Mouse (Mus musculus): ENCODE data around the gene Gm10197. TPM values are rescaled to one million over a fixed set of nuclear protein-coding genes. Genes with fewer than 3 reads are reported as not detected.
A peak's percentile ranks its signal among the peaks of the same experiment; 100 is the strongest.
"Not testable (repeated sequence)": the region's sequence is repeated elsewhere in the genome, so short reads cannot be mapped to it uniquely, and the experiment has no call there.

The Gm10197 gene
- polyA plus RNA-seq, 1 experiment from 2014 or later: not detected

GRCm38 (mm10) chr19:53404837-53405356, 33.3 kb upstream of the Gm10197 start:
- ATAC-seq (ENCODE audit: insufficient number of reproducible peaks, insufficient read depth, low FRiP score, low TSS enrichment, low read depth): no peak

DNA sequence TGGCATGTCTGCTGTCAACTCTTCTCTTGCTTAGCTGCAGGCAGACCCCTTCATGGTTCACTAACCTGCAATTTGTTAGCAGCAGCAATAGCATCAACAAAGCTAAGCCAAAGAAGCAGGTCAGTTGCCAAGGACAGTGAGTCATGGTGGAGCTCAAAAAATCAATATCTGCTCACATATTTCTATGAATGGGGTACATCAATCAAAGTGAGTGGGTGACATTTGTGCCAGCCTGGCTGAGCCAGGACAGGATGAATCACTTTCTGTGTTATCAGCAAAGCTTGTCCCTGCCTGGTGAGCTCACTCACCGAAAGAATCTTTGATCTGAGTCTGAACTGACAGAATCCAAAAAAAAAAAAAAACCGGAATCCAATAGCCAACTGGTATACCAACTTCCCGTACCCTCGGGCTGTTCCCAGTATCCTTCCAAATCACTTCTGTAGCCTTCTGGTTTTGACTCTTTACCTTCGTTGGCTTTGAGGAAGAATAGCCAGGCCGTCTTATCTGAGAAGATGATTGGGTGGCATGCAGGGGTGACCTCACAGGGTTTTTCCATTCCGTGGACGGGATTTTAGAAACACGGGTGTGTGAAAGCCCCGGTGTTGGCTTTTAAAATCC, 32.8 kb upstream of the Gm10197 start:
- no peaks in the 10 kb centered on the region for H3K4me1 ChIP-seq
- H3K4me3 ChIP-seq: no peak overlapping the region
- H3K27ac ChIP-seq: no peak overlapping the region
- no peaks in the 10 kb centered on the region for H3K27me3 ChIP-seq
- H3K9ac ChIP-seq: no peak overlapping the region
- H3K4me2 ChIP-seq: no peak overlapping the region
- WGBS: 91% methylated on average over 10 of the region's 10 CpGs
- ATAC-seq (ENCODE audit: insufficient number of reproducible peaks, insufficient read depth, low FRiP score, low TSS enrichment, low read depth): no peak
- no peaks in the 10 kb centered on the region for H3K36me3 ChIP-seq
- H3K9me3 ChIP-seq: no peaks in the 10 kb centered on the region

More at GRCm38 (mm10) chr19:53404837-53405356, 33.3 kb upstream of the Gm10197 start:
- H3K4me3 ChIP-seq: no peak overlapping the region
- no peak overlapping the region for H3K4me2 ChIP-seq
- no peaks in the 10 kb centered on the region for H3K9me3 ChIP-seq
- WGBS: 79% methylated on average over 18 of the region's 18 CpGs
- H3K27ac ChIP-seq: no peak overlapping the region
- no peaks in the 10 kb centered on the region for H3K27me3 ChIP-seq
- H3K9ac ChIP-seq: no peak overlapping the region
- H3K4me1 ChIP-seq: no peaks in the 10 kb centered on the region
- no peaks in the 10 kb centered on the region for H3K36me3 ChIP-seq

GRCm38 (mm10) chr19:53402741-53403432, 31.3 kb upstream of the Gm10197 start:
- Histone ChIP-seq H3K4me3 (no peak overlapping the region), H3K27me3 (no peaks in the 10 kb centered on the region), H3K36me3 (no peaks in the 10 kb centered on the region), H3K27ac (no peak overlapping the region), H3K4me2 (no peak overlapping the region), H3K4me1 (no peaks in the 10 kb centered on the region), H3K9me3 (no peaks in the 10 kb centered on the region), H3K9ac (no peak overlapping the region)
- 57% methylated on average over 12 of the region's 12 CpGs for WGBS
- ATAC-seq (ENCODE audit: insufficient number of reproducible peaks, insufficient read depth, low FRiP score, low TSS enrichment, low read depth): no peak

- Histone ChIP-seq H3K27ac (no peak overlapping the region), H3K4me3 (no peak overlapping the region)
- 82% methylated on average over 16 of the region's 16 CpGs for WGBS
These were observed 29.0 kb upstream of the Gm10197 start for GRCm38 (mm10) chr19:53400332-53401110.

DNA sequence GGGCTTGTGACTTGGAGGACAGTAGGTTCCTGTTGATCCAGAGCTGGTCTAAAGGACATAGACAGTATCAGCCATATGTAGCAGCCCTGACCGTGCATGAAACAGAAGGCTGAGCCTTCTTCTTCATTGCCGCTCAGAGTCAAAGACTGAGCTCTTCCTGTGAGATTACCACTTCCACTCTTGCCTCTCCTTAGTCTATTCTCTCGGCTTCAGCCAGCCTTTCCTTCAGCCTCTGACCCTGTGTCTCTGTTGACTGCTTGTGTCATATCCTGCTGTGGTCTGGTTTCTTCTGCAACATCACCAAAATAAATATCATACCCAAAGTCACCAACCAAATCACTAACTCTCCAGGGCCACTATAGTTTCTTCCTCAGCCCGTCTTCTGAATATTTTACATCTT, 27.6 kb upstream of the Gm10197 start:
- no peak for ATAC-seq (ENCODE audit: insufficient number of reproducible peaks, insufficient read depth, low FRiP score, low TSS enrichment, low read depth)
- Histone ChIP-seq H3K4me2 (no peak overlapping the region), H3K9me3 (no peaks in the 10 kb centered on the region), H3K4me1 (no peaks in the 10 kb centered on the region), H3K27me3 (no peaks in the 10 kb centered on the region), H3K27ac (no peak overlapping the region), H3K9ac (no peak overlapping the region), H3K4me3 (no peak overlapping the region), H3K36me3 (no peaks in the 10 kb centered on the region)
- WGBS: 85% methylated on average over 4 of the region's 4 CpGs

More at GRCm38 (mm10) chr19:53400332-53401110, 29.0 kb upstream of the Gm10197 start:
- Histone ChIP-seq H3K4me1 (no peaks in the 10 kb centered on the region), H3K9ac (no peak overlapping the region), H3K9me3 (no peaks in the 10 kb centered on the region), H3K27me3 (no peaks in the 10 kb centered on the region), H3K36me3 (no peaks in the 10 kb centered on the region), H3K4me2 (no peak overlapping the region)
- ATAC-seq (ENCODE audit: insufficient number of reproducible peaks, insufficient read depth, low FRiP score, low TSS enrichment, low read depth): no peak

GRCm38 (mm10) chr19:53397451-53398233, 26.1 kb upstream of the Gm10197 start:
- WGBS: 72% methylated on average over 12 of the region's 12 CpGs
- no peak overlapping the region for H3K4me3 ChIP-seq
- no peak overlapping the region for H3K4me2 ChIP-seq
- H3K27ac ChIP-seq: no peak overlapping the region
- H3K9me3 ChIP-seq: no peaks in the 10 kb centered on the region
- H3K27me3 ChIP-seq: no peaks in the 10 kb centered on the region
- no peak overlapping the region for H3K9ac ChIP-seq
- no peaks in the 10 kb centered on the region for H3K36me3 ChIP-seq
- H3K4me1 ChIP-seq: no peaks in the 10 kb centered on the region
- no peak for ATAC-seq (ENCODE audit: insufficient number of reproducible peaks, insufficient read depth, low FRiP score, low TSS enrichment, low read depth)

GRCm38 (mm10) chr19:53395805-53396204, 24.2 kb upstream of the Gm10197 start:
- WGBS: 72% methylated on average over 5 of the region's 5 CpGs
- not testable (repeated sequence) for ATAC-seq (ENCODE audit: insufficient number of reproducible peaks, insufficient read depth, low FRiP score, low TSS enrichment, low read depth); H3K4me2 ChIP-seq

GRCm38 (mm10) chr19:53394956-53395355, 23.4 kb upstream of the Gm10197 start:
- not testable (repeated sequence) for H3K4me3 ChIP-seq; H3K27me3 ChIP-seq; ATAC-seq (ENCODE audit: insufficient number of reproducible peaks, insufficient read depth, low FRiP score, low TSS enrichment, low read depth); H3K36me3 ChIP-seq; H3K4me1 ChIP-seq; H3K9me3 ChIP-seq; H3K4me2 ChIP-seq; H3K9ac ChIP-seq; H3K27ac ChIP-seq
- 69% methylated on average over 3 of the region's 3 CpGs for WGBS

More at GRCm38 (mm10) chr19:53395805-53396204, 24.2 kb upstream of the Gm10197 start:
- H3K27me3 ChIP-seq, H3K9me3 ChIP-seq, H3K36me3 ChIP-seq, H3K4me1 ChIP-seq, H3K4me3 ChIP-seq, H3K9ac ChIP-seq, H3K27ac ChIP-seq: not testable (repeated sequence)

- ATAC-seq (ENCODE audit: insufficient number of reproducible peaks, insufficient read depth, low FRiP score, low TSS enrichment, low read depth): no peak
- H3K9ac ChIP-seq: no peak overlapping the region
- H3K4me1 ChIP-seq: peaks cover 9% of the 10 kb centered on the region
- no peak overlapping the region for H3K27ac ChIP-seq
- H3K27me3 ChIP-seq: no peaks in the 10 kb centered on the region
- H3K9me3 ChIP-seq: no peaks in the 10 kb centered on the region
- no peak overlapping the region for H3K4me2 ChIP-seq
- H3K36me3 ChIP-seq: no peaks in the 10 kb centered on the region
- 14% methylated on average over 7 of the region's 7 CpGs for WGBS
- no peak overlapping the region for H3K4me3 ChIP-seq
These were observed 23.0 kb upstream of the Gm10197 start for GRCm38 (mm10) chr19:53394552-53394951.

DNA sequence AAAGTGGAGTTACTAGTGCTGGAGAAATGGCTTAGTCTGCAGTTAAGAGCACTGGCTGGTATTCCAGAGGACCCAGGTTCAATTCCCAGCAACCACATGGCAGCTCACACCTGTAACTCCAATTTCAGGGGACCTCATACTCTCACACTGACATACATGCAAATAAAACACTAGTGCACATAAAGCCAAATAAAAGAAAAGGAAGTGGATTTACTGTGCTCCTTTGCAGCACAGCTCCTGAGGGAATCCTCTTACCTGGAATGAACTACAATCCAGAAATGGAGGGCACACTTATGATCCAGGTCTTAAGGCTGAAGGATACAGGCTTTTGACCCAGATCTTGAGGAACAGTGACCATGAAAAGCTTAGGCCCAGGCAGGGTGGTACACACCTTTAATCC, 22.1 kb upstream of the Gm10197 start:
- Histone ChIP-seq H3K4me3 (no peak overlapping the region), H3K9me3 (no peaks in the 10 kb centered on the region), H3K27me3 (no peaks in the 10 kb centered on the region), H3K4me2 (no peak overlapping the region), H3K27ac (no peak overlapping the region; the same call in 1 of the 2 replicates), H3K9ac (no peak overlapping the region), H3K4me1 (peaks cover 14% of the 10 kb centered on the region), H3K36me3 (peaks cover 1% of the 10 kb centered on the region; the same call in 1 of the 2 replicates)
- ATAC-seq (ENCODE audit: insufficient number of reproducible peaks, insufficient read depth, low FRiP score, low TSS enrichment, low read depth): no peak

- no peaks in the 10 kb centered on the region for H3K27me3 ChIP-seq
- H3K4me2 ChIP-seq: no peak overlapping the region
- H3K9ac ChIP-seq: peak overlapping the region; percentile 40; the same call in 1 of the 2 replicates
- ATAC-seq (ENCODE audit: insufficient number of reproducible peaks, insufficient read depth, low FRiP score, low TSS enrichment, low read depth): no peak
- peaks cover 14% of the 10 kb centered on the region for H3K4me1 ChIP-seq
- peaks cover 9% of the 10 kb centered on the region for H3K36me3 ChIP-seq
- H3K4me3 ChIP-seq: no peak overlapping the region
- 77% methylated on average over 8 of the region's 8 CpGs for WGBS
- H3K9me3 ChIP-seq: no peaks in the 10 kb centered on the region
- no peak overlapping the region for H3K27ac ChIP-seq
These were observed 21.3 kb upstream of the Gm10197 start for GRCm38 (mm10) chr19:53392781-53393343.

Measured in embryonic facial prominence, embryonic 13.5 days (tissue).